Mouse (Mus musculus): Measurements from ENCODE around the gene Sp3.
"Not testable (repeated sequence)": the region's sequence is repeated elsewhere in the genome, so short reads cannot be mapped to it uniquely, and the experiment has no call there.

The Sp3 gene

DNA sequence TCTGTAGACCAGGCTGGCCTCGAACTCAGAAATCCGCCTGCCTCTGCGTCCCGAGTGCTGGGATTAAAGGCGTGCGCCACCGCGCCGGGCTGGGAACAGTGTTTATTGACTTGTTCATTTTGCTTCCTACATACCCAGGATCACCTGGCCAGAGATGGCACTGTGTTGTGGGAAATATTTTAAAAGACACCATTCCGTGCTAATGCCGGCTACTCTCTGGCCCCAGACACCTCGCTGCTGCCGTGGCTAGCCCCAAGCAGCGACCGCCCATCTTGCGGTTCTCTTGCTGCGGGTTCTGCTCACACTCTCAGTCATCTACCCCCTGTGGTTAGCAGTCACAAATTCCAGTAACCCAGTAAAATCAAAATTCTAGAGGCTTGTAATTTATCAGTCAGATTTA lies 12.3 kb upstream of the Sp3 start:
- no peak for ATAC-seq (ENCODE audit: low TSS enrichment)

DNA sequence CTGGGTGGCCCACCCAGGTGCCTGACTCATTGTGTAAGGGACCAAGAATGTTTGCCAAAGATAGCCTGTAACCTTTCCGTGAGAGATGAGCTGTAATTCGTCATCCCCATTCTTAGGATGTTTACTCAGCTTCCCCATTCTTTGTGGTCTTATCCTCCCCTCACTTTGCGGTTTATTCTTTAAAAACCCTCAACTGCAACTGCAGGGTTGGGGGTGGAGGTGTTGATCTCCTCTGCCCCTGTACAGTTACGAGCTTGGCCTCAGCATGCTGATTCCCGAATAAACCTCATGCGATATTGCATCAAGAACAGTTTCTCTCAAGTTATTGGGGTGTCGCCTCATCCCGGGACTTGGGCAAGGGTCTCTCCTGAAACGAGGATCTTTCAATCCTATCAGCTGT lies 8.7 kb upstream of the Sp3 start:
- not testable (repeated sequence) for ATAC-seq (ENCODE audit: low TSS enrichment)

DNA sequence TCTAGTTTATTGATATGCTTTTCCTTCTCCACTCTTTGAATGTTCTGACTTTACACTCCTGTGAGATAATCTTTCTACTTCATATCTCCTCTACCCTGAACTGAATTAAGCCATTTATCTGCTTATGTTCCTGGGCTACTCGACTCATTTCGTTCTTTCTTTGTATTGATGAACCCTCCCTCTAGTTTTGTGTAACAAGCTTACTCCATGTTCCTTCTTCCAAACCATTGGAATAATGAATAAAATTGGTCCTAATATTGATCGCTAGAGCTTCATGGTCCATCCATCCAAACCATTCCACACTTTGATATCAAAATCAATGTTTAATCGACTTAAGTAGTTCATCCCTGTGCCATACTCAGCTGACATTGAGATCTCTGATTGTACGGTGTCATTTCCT lies 6.4 kb upstream of the Sp3 start, which contains the start of gene Gm11084:
Gene Gm11084, minus strand, starts transcription at position 101 of the 400 bp plus-strand sequence.
- no peak for ATAC-seq (ENCODE audit: low TSS enrichment)

DNA sequence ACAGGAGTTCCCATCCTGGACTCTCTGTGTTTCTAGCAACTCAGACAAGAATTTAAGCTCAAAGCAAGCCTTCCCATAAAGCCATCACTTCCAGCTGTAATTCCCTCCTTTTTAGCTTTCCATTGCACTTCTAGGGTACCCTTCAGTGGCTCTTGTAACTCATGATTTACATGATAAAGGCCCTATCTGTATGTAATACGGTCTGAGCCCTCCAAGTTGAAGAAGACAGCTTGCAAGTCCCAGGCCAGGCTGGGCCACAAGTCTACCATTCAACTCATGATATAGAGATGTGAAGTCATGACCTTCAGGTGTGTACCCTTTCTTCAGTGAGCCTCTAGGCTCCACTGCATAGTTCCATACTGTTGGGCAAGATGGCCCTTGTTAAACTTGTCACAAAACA lies 5.3 kb upstream of the Sp3 start:
- no peak for ATAC-seq (ENCODE audit: low TSS enrichment)

DNA sequence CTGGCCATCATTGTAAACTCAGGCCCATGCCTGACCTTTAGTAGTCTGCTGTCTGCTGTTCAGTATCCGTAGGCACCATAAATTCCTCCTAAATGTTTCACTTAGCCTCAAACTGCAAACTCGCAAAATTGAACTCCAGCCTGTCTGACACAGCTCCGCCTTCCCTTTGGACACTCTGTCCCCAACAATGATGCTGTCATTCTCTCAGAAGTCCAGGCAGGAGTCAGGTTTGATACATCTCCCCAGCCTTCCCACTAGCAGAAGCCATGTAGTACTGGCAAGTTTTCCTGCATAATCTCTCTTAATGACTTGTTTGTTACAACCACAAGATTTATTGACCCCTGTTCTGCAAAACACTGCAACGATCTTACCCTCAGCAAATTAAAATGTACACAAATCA lies 4.6 kb upstream of the Sp3 start:
- no peak for ATAC-seq (ENCODE audit: low TSS enrichment)

DNA sequence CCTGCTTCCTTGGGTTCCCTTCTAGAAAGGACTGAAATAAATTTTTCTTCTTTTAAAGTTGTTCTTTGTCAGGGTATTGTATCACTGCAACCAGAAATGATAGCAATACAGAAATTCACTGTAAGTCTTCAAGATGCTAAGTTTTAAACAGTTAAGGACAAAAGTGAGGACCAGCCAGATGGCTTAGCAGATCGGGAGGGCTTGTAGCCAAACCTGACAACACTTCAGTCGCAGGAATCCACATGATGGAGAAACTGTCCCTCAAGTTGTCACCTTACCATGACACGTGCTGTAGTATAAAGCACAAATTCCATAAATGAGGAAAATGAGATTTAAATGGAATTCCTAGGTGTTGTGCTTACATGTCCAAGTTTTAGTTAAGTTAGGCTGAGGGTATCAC lies 3.0 kb upstream of the Sp3 start:
- no peak for ATAC-seq (ENCODE audit: low TSS enrichment)

DNA sequence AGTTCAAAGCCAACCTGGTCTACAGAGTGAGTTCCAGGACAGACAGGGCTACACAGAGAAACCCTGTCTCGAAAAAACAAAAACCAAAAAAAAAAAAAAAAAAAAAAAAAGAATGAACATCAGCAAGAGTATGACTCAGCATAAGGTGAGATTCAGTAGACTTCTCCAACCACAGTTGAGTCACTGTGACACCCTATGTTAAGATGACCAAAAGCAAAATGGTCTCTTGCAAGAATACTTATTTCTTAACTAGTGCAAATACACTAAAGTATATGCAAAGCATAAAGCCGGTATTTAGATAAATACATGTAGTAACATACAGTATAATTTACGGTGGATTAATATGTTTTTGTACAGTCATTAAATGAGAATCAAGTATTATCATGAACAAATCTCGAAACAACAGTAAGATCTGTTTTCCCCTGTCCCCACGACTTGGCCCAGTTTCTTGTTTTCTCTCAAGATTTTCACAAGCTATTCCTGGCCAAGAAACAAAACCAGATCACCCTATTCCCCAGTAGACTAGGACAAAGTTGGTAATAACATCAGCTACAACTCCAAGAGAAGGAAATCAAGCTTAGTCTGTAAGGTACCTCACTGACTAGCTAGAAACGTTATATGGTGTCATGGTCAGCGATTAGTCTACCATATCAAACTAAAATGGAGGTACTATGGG lies 2.0 kb upstream of the Sp3 start:
- ATAC-seq (ENCODE audit: low TSS enrichment) = no peak

DNA sequence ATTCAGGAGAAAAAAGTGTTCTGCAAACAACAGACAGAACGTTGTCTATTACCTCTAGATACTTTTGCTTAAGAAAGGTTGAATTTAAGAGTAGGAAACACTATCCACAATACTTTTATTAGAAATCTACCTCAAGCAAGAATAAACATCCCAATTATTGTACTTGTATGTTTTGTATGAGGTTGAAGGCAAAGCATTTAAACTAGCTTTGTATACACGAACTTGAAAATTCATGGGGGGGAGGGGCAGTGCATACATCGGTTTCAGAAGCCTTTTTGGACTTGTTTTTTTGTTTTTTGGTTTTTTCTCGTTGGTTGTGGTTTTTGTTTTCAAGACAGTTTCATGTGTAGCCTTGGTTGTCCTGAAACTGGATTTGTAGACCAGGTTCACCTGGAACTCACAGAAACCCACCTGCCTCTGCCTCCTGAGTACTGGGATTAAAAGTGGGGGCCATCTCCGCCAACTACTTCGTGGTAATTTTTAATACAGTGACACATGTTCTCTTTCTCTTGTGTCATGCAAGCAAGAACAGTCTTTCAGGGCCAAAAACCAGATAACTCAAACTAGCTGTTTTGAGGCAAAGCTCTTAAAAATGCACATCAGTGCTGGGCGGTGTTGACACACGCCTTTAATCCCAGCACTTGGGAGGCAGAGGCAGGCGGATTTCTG lies 1.3 kb upstream of the Sp3 start:
- no peak for ATAC-seq (ENCODE audit: low TSS enrichment)

DNA sequence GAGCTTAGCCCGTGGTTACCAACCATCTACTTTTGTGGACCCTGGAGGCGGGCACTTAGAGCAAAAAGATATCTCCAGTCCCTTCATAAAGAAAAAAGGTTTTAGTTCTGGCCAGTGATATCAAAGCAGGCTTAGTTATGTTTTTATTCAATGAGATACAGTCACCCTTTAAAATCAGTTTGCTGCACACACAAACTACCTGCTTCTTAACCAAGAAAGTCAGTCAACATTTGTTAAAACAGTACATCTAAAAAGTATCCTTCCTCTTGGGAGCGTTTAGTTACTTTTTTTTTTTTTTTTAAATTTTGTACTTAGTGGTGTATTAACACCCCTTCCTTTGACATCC lies 802 bp upstream of the Sp3 start:
- no peak for ATAC-seq (ENCODE audit: low TSS enrichment)

DNA sequence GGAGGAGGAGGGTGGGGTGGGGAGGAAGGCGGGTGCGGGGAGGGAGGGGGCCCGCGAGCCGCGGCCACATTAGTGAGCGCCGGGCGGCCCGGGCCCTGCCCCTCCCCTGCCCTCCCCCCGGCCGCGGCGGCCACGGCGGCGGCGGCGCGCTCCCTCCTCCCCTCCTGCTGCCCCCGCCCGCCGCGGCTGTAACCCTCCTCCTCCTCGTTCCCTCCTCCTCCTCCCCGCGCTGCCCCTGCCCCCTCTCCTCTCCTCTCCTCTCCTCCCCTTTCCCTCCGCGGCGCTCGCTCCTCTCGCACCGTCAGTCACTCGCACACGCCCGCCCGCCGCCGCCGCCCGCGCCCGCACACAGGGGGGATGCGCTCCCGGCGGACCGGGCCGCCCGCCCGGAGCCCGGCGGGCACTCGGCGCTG lies 581 bp downstream of the Sp3 start:
- ATAC-seq (ENCODE audit: low TSS enrichment) = peak; percentile 64

DNA sequence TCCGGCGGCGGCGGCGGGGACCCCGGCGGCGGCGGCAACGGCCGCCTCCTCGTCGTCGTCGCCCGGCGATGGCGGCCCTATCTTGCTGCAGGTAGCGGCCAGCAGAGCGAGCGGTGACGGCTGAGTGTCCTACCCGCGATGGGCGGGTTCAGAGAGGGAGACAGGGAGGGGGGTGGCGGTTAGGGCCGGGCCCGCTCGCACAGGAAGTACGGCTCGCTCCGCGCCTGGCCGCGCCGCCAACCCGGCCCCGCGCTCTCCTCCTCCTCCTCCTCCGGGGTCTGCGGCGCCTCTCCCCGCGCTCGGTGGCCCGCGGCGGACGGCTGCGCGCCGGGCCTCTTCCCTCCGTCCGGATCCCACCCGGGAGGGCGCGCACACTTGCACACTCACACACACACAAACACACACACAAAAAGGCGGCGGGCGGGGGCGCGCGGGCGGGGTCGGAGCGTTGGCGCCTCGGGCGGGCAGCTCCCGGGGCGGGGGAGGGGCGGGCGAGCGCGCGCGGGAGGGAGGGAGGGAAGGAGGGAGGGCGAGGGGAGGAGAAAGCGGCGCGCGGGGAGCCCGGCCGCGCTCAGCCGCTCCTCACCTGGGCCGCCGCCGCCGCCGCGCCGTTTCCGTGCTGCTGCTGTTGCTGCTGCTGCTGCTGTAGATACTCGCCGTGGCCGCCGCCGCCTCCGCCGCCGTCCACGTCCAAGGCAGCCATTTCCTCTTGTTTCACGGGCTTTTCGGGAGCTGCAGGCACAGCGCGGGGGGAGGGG lies 1.2 kb downstream of the Sp3 start:
- ATAC-seq (ENCODE audit: low TSS enrichment) = peak; percentile 60

DNA sequence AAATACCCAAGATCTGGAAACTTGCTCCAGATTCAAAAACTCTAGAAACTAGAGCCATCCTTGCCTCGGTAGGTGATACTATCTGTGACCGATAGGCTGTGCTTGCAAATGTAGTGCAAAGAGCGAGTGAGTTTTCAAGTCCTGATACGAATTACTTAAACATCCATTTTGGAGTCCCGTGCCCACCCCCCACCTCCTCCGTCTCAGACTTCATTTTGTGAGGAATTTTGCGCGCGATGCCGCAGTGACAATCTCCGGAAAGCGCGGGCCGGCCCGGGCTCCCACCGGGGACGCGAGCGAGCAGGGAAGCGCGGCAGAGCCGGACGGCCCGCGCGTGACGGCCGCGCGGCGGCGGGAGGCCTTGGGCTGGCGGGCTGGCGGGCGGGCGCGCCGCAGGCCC lies 1.8 kb downstream of the Sp3 start:
- peak; percentile 8; the same call in 1 of the 2 replicates for ATAC-seq (ENCODE audit: low TSS enrichment)

DNA sequence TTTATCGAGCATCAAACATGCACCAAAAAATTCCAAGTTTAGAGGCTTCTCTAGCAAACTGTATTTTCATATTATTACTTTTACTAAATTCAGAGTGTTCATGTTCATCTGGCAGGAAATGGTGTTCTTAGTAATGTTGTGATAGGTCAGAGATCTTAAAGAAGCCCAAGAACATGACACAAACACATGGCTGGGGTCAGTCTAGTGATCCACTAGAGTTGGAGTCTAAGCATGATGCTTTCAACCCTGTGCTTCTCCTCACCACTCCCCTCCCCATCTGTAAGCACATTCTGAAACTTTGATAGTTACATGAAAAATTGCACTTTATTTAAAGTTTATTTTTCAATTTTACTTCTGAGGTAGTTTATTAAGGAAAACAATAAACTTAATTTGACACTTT lies 3.0 kb downstream of the Sp3 start:
- no peak for ATAC-seq (ENCODE audit: low TSS enrichment)

DNA sequence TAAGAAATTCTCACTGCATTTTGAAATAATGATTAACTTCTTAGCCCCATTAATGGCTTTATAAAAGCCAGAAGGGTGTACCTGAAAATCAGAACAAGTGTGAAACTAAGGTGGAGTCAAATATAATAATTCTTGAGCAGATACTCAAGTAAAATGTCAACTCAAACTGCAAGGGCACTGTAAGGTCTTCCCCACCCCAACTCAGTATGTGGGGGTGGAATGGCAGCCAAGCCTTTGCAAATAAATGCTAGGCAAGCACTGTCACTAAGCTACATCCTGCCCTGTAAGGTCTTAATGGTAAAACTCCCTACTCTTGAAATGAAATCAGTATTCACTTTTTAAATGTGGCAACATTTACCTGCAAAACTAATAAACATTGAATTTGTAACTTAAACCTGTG lies 4.2 kb downstream of the Sp3 start:
- ATAC-seq (ENCODE audit: low TSS enrichment) = no peak

DNA sequence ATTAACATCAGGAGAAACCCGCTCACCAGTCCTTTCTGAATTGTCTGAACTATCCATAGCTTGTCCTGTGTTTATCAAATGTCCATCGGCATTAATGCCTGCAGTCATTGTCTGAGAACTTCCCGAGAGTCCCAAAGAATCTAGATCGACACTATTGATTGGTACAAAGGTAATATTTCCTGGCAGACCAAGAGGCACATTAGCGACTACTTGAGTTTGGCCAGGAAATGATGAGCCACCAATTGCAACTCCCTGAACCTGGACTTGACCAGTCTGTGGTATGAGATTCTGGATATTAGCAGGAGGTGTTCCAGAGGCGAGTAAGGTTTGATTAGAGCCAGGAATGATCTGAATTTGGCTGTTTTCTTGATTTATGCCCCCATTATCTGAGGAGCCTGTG lies 9.4 kb downstream of the Sp3 start:
- no peak for ATAC-seq (ENCODE audit: low TSS enrichment)

DNA sequence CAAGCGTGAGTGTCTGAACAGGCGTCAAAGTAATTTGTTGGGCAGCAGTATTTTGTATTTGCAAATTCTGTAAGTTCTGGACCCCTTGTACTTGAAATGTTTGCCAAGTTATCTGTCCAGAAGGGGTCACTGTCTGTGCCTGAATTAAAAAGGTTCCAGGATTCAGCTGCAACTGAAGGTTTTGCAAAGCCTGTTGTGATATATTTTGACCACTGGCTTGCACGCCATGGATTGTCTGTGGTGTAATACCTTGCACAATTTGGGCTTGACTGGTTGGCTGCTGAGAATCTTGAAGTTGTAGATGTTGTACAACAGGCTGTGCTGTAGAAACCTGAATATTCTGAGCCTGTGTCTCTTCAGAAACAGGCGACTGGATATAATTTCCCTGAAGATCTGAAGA lies 9.9 kb downstream of the Sp3 start:
- no peak for ATAC-seq (ENCODE audit: low TSS enrichment)

DNA sequence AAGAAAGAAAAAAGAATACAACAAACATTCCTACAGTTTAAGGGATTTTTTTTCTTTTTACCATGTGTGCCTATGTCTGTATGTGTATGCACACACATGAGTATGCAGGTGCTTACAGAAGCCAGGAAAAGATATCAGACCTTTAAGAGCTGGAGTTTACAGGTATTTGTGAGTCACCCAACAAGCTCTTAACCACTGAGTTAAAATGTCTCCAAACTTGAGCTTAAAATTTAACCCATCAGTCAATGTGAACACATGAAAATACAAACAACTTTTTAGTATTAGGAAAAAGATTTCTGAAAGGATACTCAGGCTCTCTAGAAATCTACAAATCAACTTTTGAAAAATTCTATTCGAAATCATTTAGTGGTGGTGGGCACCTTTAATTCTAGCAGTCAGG lies 11.7 kb downstream of the Sp3 start:
- no peak for ATAC-seq (ENCODE audit: low TSS enrichment)

DNA sequence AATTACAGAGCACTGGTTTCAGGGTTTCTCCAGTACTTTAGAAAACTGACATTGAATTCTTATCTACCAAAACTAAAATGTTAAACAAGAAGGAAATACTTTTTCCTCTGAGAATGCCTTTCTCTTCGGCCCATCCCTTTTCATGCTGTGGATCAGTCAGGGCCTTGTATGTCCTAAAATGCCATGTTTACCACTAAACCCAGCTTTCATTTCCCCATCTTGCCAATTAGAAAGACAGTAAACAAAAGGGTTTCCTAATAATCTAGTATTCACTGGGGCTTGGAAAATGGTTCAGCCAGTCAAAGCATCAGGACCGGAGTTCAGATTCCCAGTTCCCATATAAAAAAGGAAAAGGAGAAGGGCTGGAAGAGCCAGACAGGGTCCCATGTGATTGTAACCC lies 14.8 kb downstream of the Sp3 start:
- ATAC-seq (ENCODE audit: low TSS enrichment) = no peak

DNA sequence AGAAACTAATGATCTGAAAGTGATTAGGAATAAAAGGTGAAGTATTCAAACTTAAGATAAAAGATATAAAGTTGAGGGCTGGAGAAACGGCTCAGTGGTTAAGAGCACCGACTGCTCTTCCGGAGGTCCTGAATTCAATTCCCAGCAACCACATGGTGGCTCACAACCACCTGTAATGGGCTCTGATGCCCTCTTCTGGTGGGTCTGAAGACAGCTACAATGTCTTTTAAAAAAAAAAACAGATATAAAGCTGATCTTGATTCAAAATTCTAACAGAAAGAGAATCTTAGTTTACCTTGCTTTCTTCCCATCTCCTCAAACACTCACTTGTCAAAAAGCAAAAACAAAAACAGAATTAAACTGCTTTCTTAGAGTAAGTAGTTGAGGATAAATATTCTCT lies 23.8 kb downstream of the Sp3 start:
- no peak for ATAC-seq (ENCODE audit: low TSS enrichment)

DNA sequence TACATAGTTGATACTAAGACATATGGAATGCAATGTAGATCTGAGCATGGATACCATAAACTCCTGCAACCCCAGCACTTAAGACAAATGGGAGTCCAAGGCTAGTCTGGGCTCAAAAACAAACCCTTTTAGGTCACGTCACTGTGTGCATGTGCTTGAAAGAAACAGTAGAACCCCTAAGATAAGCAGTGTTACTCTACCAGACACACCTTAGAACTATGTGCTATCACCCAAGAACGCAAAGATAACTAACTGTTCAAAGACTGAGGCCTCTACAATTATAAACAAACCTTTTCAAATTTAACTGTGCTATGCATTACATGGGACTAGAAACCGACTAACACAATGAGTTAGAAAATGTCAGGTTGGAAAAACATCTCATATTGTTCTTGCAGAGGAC lies 27.3 kb downstream of the Sp3 start:
- ATAC-seq (ENCODE audit: low TSS enrichment) = no peak

DNA sequence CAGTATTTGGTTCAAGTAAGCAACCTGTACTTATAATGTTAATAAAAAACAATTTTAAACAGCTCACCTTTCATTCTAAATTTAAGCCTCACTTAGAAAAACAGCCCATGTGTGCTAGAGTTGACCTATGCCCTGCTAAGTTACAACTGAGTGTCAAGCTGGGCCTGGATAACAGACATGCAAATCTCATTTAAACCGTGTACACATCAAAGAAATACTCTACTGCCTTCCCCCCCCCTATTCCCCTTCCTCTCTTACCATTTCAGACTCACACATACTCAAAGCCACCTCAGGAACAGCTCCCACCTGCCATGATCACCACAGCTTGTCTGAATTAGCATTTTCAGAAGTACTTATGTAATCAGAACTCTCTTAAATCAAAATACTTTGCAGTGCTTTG lies 44.3 kb downstream of the Sp3 start:
- no peak for ATAC-seq (ENCODE audit: low TSS enrichment)

DNA sequence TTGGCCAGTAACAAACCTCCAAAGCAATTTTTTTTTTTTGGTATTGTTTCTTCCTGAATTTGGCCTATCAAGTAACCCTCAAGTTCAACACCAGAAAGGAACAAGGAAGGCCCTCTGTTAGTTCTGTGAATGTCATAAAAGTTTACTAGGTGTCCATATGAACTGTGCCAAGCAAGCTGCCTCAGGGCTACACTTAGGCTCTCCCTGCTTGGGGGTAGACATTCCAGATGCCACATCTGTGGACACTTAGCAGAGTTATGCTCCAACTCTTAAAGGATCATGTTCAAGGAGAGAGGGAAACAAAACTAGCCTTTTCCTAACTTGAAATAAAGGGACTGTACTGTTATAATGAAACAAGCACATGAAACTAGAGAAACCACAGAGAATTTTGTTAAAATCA lies 48.1 kb downstream of the Sp3 start:
- no peak for ATAC-seq (ENCODE audit: low TSS enrichment)

DNA sequence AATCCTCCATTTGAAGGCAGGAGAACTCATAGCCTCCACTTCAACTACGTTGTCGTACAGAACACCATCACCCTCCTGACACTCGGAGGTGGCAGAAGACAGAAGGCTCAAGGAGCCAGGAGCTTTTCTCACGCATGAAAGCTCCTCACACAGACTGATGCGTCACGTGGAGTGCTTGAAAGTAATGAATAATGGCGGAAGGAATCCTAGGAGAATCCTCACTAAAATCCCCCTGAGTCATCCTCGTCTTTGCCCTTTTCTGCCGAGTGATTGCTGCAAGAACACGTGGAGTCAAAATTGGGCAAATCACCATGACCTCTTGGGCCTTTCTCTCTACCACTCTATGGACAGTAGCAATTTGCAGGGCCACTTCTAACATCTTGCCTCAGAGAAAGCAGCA lies 55.3 kb downstream of the Sp3 start:
- no peak for ATAC-seq (ENCODE audit: low TSS enrichment)
